Mouse (Mus musculus): ENCODE results near the gene Trak1. TPM values are rescaled to one million over a fixed set of nuclear protein-coding genes. Genes with fewer than 3 reads are reported as not detected.

Trak1 gene
- total and polyA plus RNA-seq, 2 experiments from 2014 or later, result 61.8 to 116 TPM

DNA sequence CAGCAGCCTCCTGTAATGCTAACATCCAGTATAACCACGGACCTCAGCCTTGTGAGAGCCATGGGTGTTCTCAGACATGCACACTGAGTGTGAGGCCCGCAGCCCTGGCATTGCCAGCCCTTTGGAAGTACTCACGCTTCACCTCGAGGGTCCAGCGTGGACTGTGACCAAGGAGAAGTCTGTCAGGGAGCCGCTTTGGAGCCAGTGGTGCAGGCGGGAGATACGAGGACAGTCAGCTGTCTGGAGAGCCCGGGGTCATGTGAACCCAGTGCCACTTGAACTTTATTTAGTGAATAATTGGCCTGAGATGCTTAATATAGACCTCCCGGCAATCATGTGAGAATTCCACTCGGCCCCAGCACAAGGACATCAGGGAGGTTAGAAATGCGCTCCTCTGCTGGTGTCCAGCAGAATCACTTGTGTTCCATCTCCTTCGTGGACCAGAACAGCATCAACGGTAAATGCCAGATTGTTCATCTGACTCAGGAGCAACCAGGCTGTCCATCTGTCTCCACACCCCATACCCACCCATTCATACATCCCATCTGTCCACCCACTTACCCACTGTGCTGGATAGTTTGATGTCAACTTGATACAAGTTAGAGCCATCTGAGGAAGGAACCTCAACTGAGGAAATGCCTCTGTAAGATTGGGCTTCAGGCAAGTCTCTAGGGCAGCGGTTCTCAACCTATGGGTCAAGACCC is 48.3 kb downstream of the Trak1 start:
- WGBS, result 90% methylated on average over 15 of the region's 15 CpGs

DNA sequence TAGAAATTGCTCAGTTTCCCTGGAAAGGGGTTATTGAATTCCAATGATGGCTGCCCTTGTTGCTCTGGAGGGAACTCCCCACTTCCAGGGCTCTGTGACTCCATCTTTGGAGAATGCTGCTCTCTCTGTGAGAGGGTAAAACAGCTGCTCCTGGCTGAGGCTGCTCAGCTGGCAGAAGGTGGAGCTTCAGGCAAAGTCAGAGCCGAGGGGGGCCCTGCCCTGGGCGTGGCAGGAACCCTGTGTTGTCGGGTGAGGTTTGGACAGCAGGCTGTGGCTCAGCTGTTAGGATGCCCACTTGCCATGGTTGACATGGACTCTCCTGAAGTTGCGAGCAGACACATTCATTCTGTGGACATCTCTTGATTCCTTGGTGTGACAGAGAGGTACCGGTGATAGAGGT is 49.3 kb downstream of the Trak1 start:
- Histone ChIP-seq H3K4me1 (ENCODE audit: insufficient read depth) (peaks cover 13% of the 10 kb centered on the region; the same call in 1 of the 2 replicates), H3K4me2 (ENCODE audit: low read depth) (no peak overlapping the region), H3K4me3 (ENCODE audit: low read depth, low read length) (no peak overlapping the region), H3K27ac (ENCODE audit: low read depth, low read length) (no peak overlapping the region), H3K36me3 (ENCODE audit: insufficient read depth) (no peaks in the 10 kb centered on the region), H3K9ac (no peak overlapping the region), H3K27me3 (ENCODE audit: insufficient read depth, low read length) (no peaks in the 10 kb centered on the region), H3K9me3 (ENCODE audit: low read length) (no peaks in the 10 kb centered on the region)
- no peak for TF ChIP-seq CTCF (IDR thresholded peaks at IDR 0.05; ENCODE audit: low read depth)
- WGBS, result 71% methylated on average over 5 of the region's 5 CpGs
- ATAC-seq (no peak), DNase-seq (no peak)

More for the DNA sequence above, 48.3 kb downstream of the Trak1 start:
- DNase-seq (no peak), ATAC-seq (no peak)
- Histone ChIP-seq H3K4me3 (ENCODE audit: low read depth, low read length) (no peak overlapping the region), H3K27me3 (ENCODE audit: insufficient read depth, low read length) (no peaks in the 10 kb centered on the region), H3K4me1 (ENCODE audit: insufficient read depth) (peaks cover 13% of the 10 kb centered on the region; the same call in 1 of the 2 replicates), H3K27ac (ENCODE audit: low read depth, low read length) (no peak overlapping the region), H3K9me3 (ENCODE audit: low read length) (no peaks in the 10 kb centered on the region), H3K9ac (no peak overlapping the region), H3K4me2 (ENCODE audit: low read depth) (no peak overlapping the region), H3K36me3 (ENCODE audit: insufficient read depth) (no peaks in the 10 kb centered on the region)
- no peak for TF ChIP-seq CTCF (IDR thresholded peaks at IDR 0.05; ENCODE audit: low read depth)

DNA sequence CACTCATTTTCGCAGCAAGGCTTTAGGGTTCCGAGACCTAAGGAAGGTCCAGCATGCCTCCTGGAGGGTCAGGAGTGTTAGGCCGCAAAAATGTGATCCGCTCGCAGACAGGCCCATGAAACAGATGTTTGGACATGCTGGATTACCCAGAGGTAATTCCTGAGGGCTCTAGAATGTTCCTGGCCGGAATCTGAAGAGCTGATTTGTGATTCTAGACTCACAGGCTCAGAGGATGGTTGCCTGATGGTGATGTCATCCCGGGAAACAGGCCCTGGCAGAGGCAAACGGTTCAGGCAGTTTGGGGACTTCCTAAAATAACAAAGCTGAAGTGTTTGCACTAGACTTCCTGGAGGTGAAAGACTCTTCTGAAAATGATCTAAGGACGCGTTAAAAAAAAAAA is 50.7 kb downstream of the Trak1 start:
- Histone ChIP-seq H3K4me2 (ENCODE audit: low read depth) (peak overlapping the region; percentile 29; the same call in 1 of the 2 replicates), H3K36me3 (ENCODE audit: insufficient read depth) (no peaks in the 10 kb centered on the region), H3K4me1 (ENCODE audit: insufficient read depth) (peaks cover 13% of the 10 kb centered on the region; the same call in 1 of the 2 replicates), H3K27me3 (ENCODE audit: insufficient read depth, low read length) (no peaks in the 10 kb centered on the region), H3K27ac (ENCODE audit: low read depth, low read length) (peak overlapping the region; percentile 69), H3K9ac (no peak overlapping the region), H3K4me3 (ENCODE audit: low read depth, low read length) (no peak overlapping the region), H3K9me3 (ENCODE audit: low read length) (no peaks in the 10 kb centered on the region)
- 37% methylated on average over 10 of the region's 10 CpGs for WGBS
- DNase-seq, result peak; percentile 62
- TF ChIP-seq CTCF (IDR thresholded peaks at IDR 0.05; ENCODE audit: low read depth), result no peak
- ATAC-seq, result peak; percentile 66

DNA sequence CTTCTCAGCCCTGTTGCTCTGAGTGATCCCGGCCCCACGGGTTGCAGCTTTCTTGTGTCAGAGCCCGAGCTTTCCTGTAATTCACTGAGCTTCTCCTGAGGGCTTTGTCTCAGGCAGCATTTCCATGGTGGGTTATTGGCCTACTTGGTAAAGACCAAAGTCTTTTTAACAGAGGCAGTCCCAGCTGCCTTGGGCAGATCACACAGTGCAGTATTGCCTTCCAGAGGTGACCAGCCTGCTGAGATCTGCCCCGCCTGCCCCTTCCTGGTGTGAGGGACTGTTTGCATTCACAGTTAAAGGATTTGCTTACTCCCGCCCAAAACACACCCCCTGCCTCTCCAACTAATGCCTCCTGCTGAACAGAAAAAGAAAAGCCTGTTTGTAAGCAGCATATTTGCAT is 51.2 kb downstream of the Trak1 start:
- no peaks in the 10 kb centered on the region for H3K36me3 ChIP-seq (ENCODE audit: insufficient read depth)
- ATAC-seq (peak; percentile 49), DNase-seq (no peak)
- WGBS, result 11% methylated on average over 5 of the region's 5 CpGs
- H3K4me1 ChIP-seq (ENCODE audit: insufficient read depth), result peaks cover 13% of the 10 kb centered on the region; the same call in 1 of the 2 replicates
- no peaks in the 10 kb centered on the region for H3K27me3 ChIP-seq (ENCODE audit: insufficient read depth, low read length)
- peak overlapping the region; percentile 29; the same call in 1 of the 2 replicates for H3K4me2 ChIP-seq (ENCODE audit: low read depth)
- no peak for TF ChIP-seq CTCF (IDR thresholded peaks at IDR 0.05; ENCODE audit: low read depth)
- no peak overlapping the region for H3K9ac ChIP-seq
- H3K27ac ChIP-seq (ENCODE audit: low read depth, low read length), result peak overlapping the region; percentile 69
- no peak overlapping the region for H3K4me3 ChIP-seq (ENCODE audit: low read depth, low read length)
- H3K9me3 ChIP-seq (ENCODE audit: low read length), result no peaks in the 10 kb centered on the region

DNA sequence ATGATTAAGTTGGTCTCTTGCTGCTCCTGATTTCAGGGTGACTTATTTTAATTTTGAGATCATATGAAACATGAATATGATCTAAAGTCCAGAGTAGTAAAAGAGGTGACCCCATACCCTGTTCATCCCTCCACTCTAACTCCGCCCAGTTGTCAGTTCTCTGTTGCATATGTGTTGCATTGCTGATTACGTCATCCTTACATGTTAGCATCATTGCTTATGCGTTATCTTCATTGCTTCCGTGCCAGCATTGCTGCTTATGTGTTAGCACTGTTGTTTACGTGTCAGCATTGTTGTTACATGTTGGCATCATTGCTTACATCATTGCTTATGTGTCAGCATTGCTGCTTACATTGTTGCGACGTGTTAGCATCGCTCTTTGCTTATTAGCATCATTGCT is 51.8 kb downstream of the Trak1 start:
- DNase-seq (no peak), ATAC-seq (no peak)
- no peak overlapping the region for H3K4me2 ChIP-seq (ENCODE audit: low read depth)
- no peaks in the 10 kb centered on the region for H3K27me3 ChIP-seq (ENCODE audit: insufficient read depth, low read length)
- no peak overlapping the region for H3K4me3 ChIP-seq (ENCODE audit: low read depth, low read length)
- H3K9me3 ChIP-seq (ENCODE audit: low read length), result no peaks in the 10 kb centered on the region
- WGBS, result 72% methylated on average over 8 of the region's 8 CpGs
- peaks cover 13% of the 10 kb centered on the region; the same call in 1 of the 2 replicates for H3K4me1 ChIP-seq (ENCODE audit: insufficient read depth)
- peak overlapping the region; percentile 69; the same call in 1 of the 2 replicates for H3K27ac ChIP-seq (ENCODE audit: low read depth, low read length)
- no peaks in the 10 kb centered on the region for H3K36me3 ChIP-seq (ENCODE audit: insufficient read depth)
- H3K9ac ChIP-seq, result no peak overlapping the region
- TF ChIP-seq CTCF (IDR thresholded peaks at IDR 0.05; ENCODE audit: low read depth), result no peak

DNA sequence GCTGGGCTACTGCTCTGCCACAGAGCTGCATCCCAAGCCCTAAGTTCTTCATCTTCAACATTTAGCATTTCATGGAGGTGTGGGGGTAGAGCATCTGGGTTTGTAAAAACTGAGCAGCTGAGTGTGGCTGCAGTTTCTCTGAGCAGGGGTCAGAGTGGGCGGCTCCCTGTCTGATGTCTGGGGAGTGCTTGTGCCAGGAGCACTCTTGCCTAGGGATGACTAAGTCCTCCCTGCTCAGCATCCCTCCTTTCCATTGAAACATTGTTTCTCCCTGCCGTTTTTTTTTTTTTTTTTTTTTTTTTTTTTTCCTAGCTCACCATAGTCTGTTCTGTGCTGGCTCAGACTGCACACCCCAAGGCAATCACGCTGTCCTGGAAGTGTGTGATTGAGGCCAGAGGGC is 53.3 kb downstream of the Trak1 start:
- H3K4me1 ChIP-seq (ENCODE audit: insufficient read depth), result peaks cover 13% of the 10 kb centered on the region
- H3K36me3 ChIP-seq (ENCODE audit: insufficient read depth), result no peaks in the 10 kb centered on the region
- no peak overlapping the region for H3K9ac ChIP-seq
- no peak for DNase-seq
- no peak overlapping the region for H3K27ac ChIP-seq (ENCODE audit: low read depth, low read length)
- no peak overlapping the region for H3K4me3 ChIP-seq (ENCODE audit: low read depth, low read length)
- ATAC-seq, result peak; percentile 40
- 41% methylated on average over 3 of the region's 3 CpGs for WGBS
- no peak overlapping the region for H3K4me2 ChIP-seq (ENCODE audit: low read depth)
- no peaks in the 10 kb centered on the region for H3K9me3 ChIP-seq (ENCODE audit: low read length)
- no peaks in the 10 kb centered on the region for H3K27me3 ChIP-seq (ENCODE audit: insufficient read depth, low read length)
- no peak for TF ChIP-seq CTCF (IDR thresholded peaks at IDR 0.05; ENCODE audit: low read depth)

DNA sequence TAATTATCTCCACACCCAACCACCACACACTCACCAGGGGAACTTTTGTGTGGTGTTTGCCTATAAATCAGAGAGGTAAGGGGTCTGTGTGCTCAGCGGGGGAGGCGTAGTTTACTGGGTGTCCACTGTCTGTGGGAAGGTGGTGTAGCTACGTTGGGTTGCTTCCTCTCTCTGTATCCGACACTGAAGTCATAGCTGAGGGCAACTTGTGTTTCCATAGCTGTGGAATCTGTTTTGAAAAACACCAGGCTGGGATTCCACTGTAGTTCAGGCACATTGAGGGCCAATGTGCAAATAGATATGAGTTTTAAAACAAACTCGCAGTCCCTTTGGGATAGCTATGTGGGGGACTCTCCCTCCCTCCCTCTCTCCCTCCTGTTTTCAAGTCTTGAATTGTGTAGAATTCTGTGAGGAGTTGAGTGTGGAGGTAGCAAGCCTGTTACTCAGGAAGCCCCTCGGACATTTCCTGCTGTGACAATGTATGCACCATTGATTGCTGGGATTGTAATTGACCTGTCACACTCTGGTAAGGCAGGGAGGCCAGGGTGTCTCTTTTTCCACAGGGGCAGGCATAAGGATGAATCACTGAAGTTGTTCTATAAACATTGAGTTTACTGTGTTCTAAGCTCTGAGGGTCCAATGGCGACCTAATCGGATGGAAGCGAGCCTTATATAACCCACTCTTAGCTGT is 54.2 kb downstream of the Trak1 start:
- WGBS, result 60% methylated on average over 9 of the region's 9 CpGs
- Histone ChIP-seq H3K36me3 (ENCODE audit: insufficient read depth) (no peaks in the 10 kb centered on the region), H3K4me1 (ENCODE audit: insufficient read depth) (peaks cover 17% of the 10 kb centered on the region), H3K9ac (no peak overlapping the region), H3K27me3 (ENCODE audit: insufficient read depth, low read length) (no peaks in the 10 kb centered on the region), H3K4me3 (ENCODE audit: low read depth, low read length) (no peak overlapping the region), H3K4me2 (ENCODE audit: low read depth) (no peak overlapping the region), H3K27ac (ENCODE audit: low read depth, low read length) (0 out of 2 replicates have a peak overlapping the region, but pooled peaks have one; percentile 23), H3K9me3 (ENCODE audit: low read length) (no peaks in the 10 kb centered on the region)
- TF ChIP-seq CTCF (IDR thresholded peaks at IDR 0.05; ENCODE audit: low read depth), result no peak
- ATAC-seq (no peak), DNase-seq (no peak)
